Mouse (Mus musculus) lung, embryonic 15.5 days (tissue): ENCODE results near the gene Klc1. TPM values are rescaled to one million over a fixed set of nuclear protein-coding genes. Genes with fewer than 3 reads are reported as not detected.

ENCODE experiments used
- ATAC-seq: fragments of 200-750 bp; cut with Nextera tagmentation; 2 replicates; pipeline ENCODE4 v1.8.0; 2017; ENCODE audit warnings: moderate number of reproducible peaks, borderline replicate concordance; ENCODE audit not compliant: low FRiP score, low TSS enrichment; ENCODE audit errors: extremely low read depth
- H3K27ac ChIP-seq: fragments of 300-500 bp; sonication (generic); 2 replicates; pipeline ENCODE4 v1.5.1; 2015; ENCODE audit warnings: moderate library complexity, mild to moderate bottlenecking, inconsistent platforms
- H3K27me3 ChIP-seq: fragments of 300-500 bp; sonication (generic); 2 replicates; pipeline ENCODE4 v1.6.1; 2015; ENCODE audit warnings: inconsistent platforms
- H3K36me3 ChIP-seq: fragments of 300-500 bp; sonication (generic); 2 replicates; pipeline ENCODE4 v1.6.1; 2015; ENCODE audit warnings: inconsistent platforms
- H3K4me1 ChIP-seq: fragments of 300-500 bp; sonication (generic); 2 replicates; pipeline ENCODE4 v1.6.1; 2015; ENCODE audit warnings: inconsistent platforms
- H3K4me2 ChIP-seq: fragments of 300-500 bp; sonication (generic); 2 replicates; pipeline ENCODE4 v1.6.1; 2015; ENCODE audit warnings: inconsistent platforms, mild to moderate bottlenecking, moderate library complexity
- H3K4me3 ChIP-seq: fragments of 300-500 bp; sonication (generic); 2 replicates; pipeline ENCODE4 v1.5.1; 2015; ENCODE audit warnings: mild to moderate bottlenecking, inconsistent platforms
- H3K9ac ChIP-seq: fragments of 300-500 bp; sonication (generic); 2 replicates; pipeline ENCODE4 v1.6.1; 2015; ENCODE audit warnings: inconsistent platforms
- H3K9me3 ChIP-seq: fragments of 300-500 bp; sonication (generic); 2 replicates; pipeline ENCODE4 v1.6.1; 2016; ENCODE audit warnings: inconsistent platforms
- WGBS: fragments of 180-500 bp; shearing (Covaris S2); methylation state at CpG from one replicate; pipeline ENCODE4 v1.1.7; 2015; 5-methylcytosine and 5-hydroxymethylcytosine counted together
- polyA plus RNA-seq: library from polyadenylated mRNA; unstranded; fragments of >200 nt; fragmentation: Nextera tagmentation; extraction: Ambion mirVana; gene quantifications from 2 replicates; pipeline ENCODE4 v1.2.1, GENCODE M21; 2015

The Klc1 gene
- polyA plus RNA-seq, 1 experiment from 2014 or later: 95.9 TPM

- WGBS: 73% methylated on average over 9 of the region's 9 CpGs
These were observed 89.7 kb downstream of the Klc1 start for GRCm38 (mm10) chr12:111848300-111848798.

GRCm38 (mm10) chr12:111851235-111851634, 92.6 kb downstream of the Klc1 start:
- Histone ChIP-seq H3K9me3 (no peaks in the 10 kb centered on the region), H3K36me3 (peaks cover 4% of the 10 kb centered on the region), H3K27ac (no peak overlapping the region), H3K4me2 (no peak overlapping the region), H3K27me3 (no peaks in the 10 kb centered on the region), H3K4me3 (no peak overlapping the region), H3K4me1 (no peaks in the 10 kb centered on the region), H3K9ac (no peak overlapping the region)
- no peak for ATAC-seq
- WGBS: 54% methylated on average over 2 of the region's 2 CpGs

More at GRCm38 (mm10) chr12:111848300-111848798, 89.7 kb downstream of the Klc1 start:
- Histone ChIP-seq H3K36me3 (peaks cover 14% of the 10 kb centered on the region; the same call in 1 of the 2 replicates), H3K27ac (no peak overlapping the region), H3K4me1 (no peaks in the 10 kb centered on the region), H3K27me3 (no peaks in the 10 kb centered on the region), H3K4me3 (no peak overlapping the region), H3K4me2 (no peak overlapping the region), H3K9ac (no peak overlapping the region), H3K9me3 (no peaks in the 10 kb centered on the region)
- ATAC-seq: no peak

GRCm38 (mm10) chr12:111851745-111852144, 93.1 kb downstream of the Klc1 start:
- Histone ChIP-seq H3K4me1 (no peaks in the 10 kb centered on the region), H3K9me3 (no peaks in the 10 kb centered on the region), H3K4me3 (no peak overlapping the region), H3K4me2 (no peak overlapping the region), H3K36me3 (peaks cover 7% of the 10 kb centered on the region), H3K9ac (no peak overlapping the region), H3K27me3 (no peaks in the 10 kb centered on the region), H3K27ac (no peak overlapping the region)
- no peak for ATAC-seq
- 74% methylated on average over 5 of the region's 5 CpGs for WGBS

- Histone ChIP-seq H3K4me2 (no peak overlapping the region), H3K9ac (no peak overlapping the region), H3K4me1 (no peaks in the 10 kb centered on the region), H3K4me3 (no peak overlapping the region), H3K9me3 (no peaks in the 10 kb centered on the region), H3K36me3 (peaks cover 16% of the 10 kb centered on the region), H3K27me3 (no peaks in the 10 kb centered on the region), H3K27ac (no peak overlapping the region)
- WGBS: 48% methylated on average over 10 of the region's 10 CpGs
- no peak for ATAC-seq
These were observed 94.4 kb downstream of the Klc1 start for GRCm38 (mm10) chr12:111853011-111853436.

- no peak overlapping the region for H3K4me2 ChIP-seq
- H3K27me3 ChIP-seq: no peaks in the 10 kb centered on the region
- no peak overlapping the region for H3K27ac ChIP-seq
- no peak for ATAC-seq
- H3K4me1 ChIP-seq: no peaks in the 10 kb centered on the region
- H3K36me3 ChIP-seq: peaks cover 20% of the 10 kb centered on the region
- WGBS: 70% methylated on average over 4 of the region's 4 CpGs
- no peak overlapping the region for H3K4me3 ChIP-seq
- H3K9ac ChIP-seq: no peak overlapping the region
- H3K9me3 ChIP-seq: no peaks in the 10 kb centered on the region
These were observed 94.9 kb downstream of the Klc1 start for GRCm38 (mm10) chr12:111853546-111853945.

- no peak for ATAC-seq
- H3K4me3 ChIP-seq: no peak overlapping the region
- H3K9ac ChIP-seq: no peak overlapping the region
- no peak overlapping the region for H3K27ac ChIP-seq
- no peaks in the 10 kb centered on the region for H3K9me3 ChIP-seq
- 86% methylated on average over 2 of the region's 2 CpGs for WGBS
- no peaks in the 10 kb centered on the region for H3K4me1 ChIP-seq
- H3K36me3 ChIP-seq: peaks cover 20% of the 10 kb centered on the region
- H3K27me3 ChIP-seq: no peaks in the 10 kb centered on the region
- no peak overlapping the region for H3K4me2 ChIP-seq
These were observed 96.8 kb downstream of the Klc1 start for GRCm38 (mm10) chr12:111855448-111855847.

Other genes with a start within 250 kb of the Klc1 start
- gene Eif5, start 220.8 kb upstream of the Klc1 start, polyA plus RNA-seq: 471 and 493 TPM in 2 replicates
- 34.0 and 34.8 TPM in 2 replicates for gene Mark3, start 184.3 kb upstream of the Klc1 start, polyA plus RNA-seq
- 252 and 268 TPM in 2 replicates for gene Ckb, start 86.5 kb upstream of the Klc1 start, polyA plus RNA-seq
- 11.1 and 13.7 TPM in 2 replicates for gene Trmt61a, start 80.7 kb upstream of the Klc1 start, polyA plus RNA-seq
- gene Bag5, start 45.6 kb upstream of the Klc1 start, polyA plus RNA-seq: 49.4 and 52.2 TPM in 2 replicates
- gene Apopt1, start 45.6 kb upstream of the Klc1 start, polyA plus RNA-seq: 43.7 and 47.9 TPM in 2 replicates
- 7.9 and 8.7 TPM in 2 replicates for gene Xrcc3, start 55.0 kb downstream of the Klc1 start, polyA plus RNA-seq
- gene Zfyve21, start 55.3 kb downstream of the Klc1 start, polyA plus RNA-seq: 108 and 113 TPM in 2 replicates
- gene Ppp1r13b, start 149.3 kb downstream of the Klc1 start, polyA plus RNA-seq: 23.1 and 25.6 TPM in 2 replicates
- 634 and 662 TPM in 2 replicates for gene Atp5mpl, start 208.1 kb downstream of the Klc1 start, polyA plus RNA-seq
- gene Tdrd9, start 212.7 kb downstream of the Klc1 start, polyA plus RNA-seq: 0.06 TPM in 1 of 2 replicates, not detected in the other
- gene Rd3l, start 222.5 kb downstream of the Klc1 start, polyA plus RNA-seq: not detected in 2 replicates